Mouse (Mus musculus) kidney, adult 2 months (tissue): ENCODE data around the gene Dync1li2.

ENCODE experiments used
- CTCF ChIP-seq: fragments of 200-500 bp; conservative IDR thresholded peaks from 2 replicates; pipeline ENCODE4 v1.5.1; 2011; ENCODE audit warnings: low read depth, mild to moderate bottlenecking, control low read depth, low read length, moderate library complexity, mixed read lengths; ENCODE audit not compliant: insufficient read depth, insufficient read length
- POLR2A ChIP-seq: fragments of 200-500 bp; IDR thresholded peaks from one replicate; pipeline ENCODE4 v1.6.1; 2011; ENCODE audit warnings: low read depth, low read length, control low read depth

DNA sequence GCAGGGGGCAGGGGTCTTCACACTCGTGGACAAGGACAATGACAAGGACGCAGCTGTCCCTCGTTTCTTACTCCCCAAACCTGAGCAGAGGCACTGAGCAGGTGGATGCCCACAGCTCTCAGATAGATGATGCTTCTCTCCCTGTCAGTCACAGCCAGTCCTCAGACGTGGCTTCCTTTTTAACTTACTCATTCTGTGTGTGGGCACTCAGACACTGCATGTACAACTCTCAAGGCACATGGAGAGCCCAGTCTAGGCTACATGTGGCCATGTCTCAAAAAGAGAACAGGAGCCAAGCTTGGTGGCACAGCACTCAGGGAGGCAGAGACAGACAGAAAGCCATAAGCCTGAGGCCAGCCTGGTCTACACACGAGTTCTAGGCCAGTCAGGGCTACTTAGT, 66.9 kb downstream of the Dync1li2 start:
- TF ChIP-seq CTCF (no peak), POLR2A (no peak)
